Mouse (Mus musculus): Measurements from ENCODE around the gene Klk1b4. TPM values are rescaled to one million over a fixed set of nuclear protein-coding genes. Genes with fewer than 3 reads are reported as not detected.

The Klk1b4 gene
- polyA plus RNA-seq, 1 experiment from 2014 or later = not detected

DNA sequence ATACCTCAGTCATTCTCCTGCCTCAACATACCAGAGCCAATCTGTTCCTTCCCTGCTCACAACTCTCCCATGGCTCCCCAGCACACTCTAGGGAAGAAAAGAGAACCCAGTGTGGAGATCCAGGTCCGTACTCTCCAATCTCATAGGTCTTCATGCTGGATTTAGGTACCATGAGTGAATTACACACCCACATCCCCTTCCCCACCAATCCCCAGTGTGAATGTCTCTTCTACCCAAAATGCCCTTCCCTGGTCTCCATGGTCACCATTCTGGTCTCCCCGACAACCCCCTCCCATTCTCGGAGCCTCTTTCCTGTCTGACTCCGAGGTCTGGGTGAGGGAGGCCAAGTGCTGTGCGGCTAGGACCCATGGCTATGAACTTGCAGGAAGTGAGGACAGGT is 53.9 kb downstream of the Klk1b4 start, which contains the start of gene Gm15517:
Gene Gm15517, plus strand, starts transcription at position 301 of the 400 bp plus-strand sequence.
- Histone ChIP-seq H3K27ac (replicated peaks) (no peak within 1 kb of the TSS), H3K36me3 (replicated peaks) (no peaks in the 10 kb centered on the region), H3K9me3 (no peaks in the 10 kb centered on the region), H3K27me3 (replicated peaks; ENCODE audit: low read depth, poor library complexity, severe bottlenecking) (peaks cover 44% of the 10 kb centered on the region), H3K4me3 (no peak within 1 kb of the TSS), H3K4me1 (peaks cover 7% of the 10 kb centered on the region)
- WGBS = 54% methylated on average over 5 of the region's 5 CpGs
- DNase-seq (ENCODE audit: low spot score) = no peak

Other genes starting within 250 kb of the Klk1b4 start
- gene Klk1b1, start 240.7 kb upstream of the Klk1b4 start, polyA plus RNA-seq (2016; fragmentation: Nextera tagmentation; extraction: Ambion mirVana) = not detected in 2 replicates
- not detected in 2 replicates for gene Klk1b9, start 231.4 kb upstream of the Klk1b4 start, polyA plus RNA-seq (2016; fragmentation: Nextera tagmentation; extraction: Ambion mirVana)
- gene Klk1b11, start 211.6 kb upstream of the Klk1b4 start, polyA plus RNA-seq (2016; fragmentation: Nextera tagmentation; extraction: Ambion mirVana) = not detected in 2 replicates
- not detected in 2 replicates for gene Klk1b26, start 195.3 kb upstream of the Klk1b4 start, polyA plus RNA-seq (2016; fragmentation: Nextera tagmentation; extraction: Ambion mirVana)
- gene Klk1b27, start 155.1 kb upstream of the Klk1b4 start, polyA plus RNA-seq (2016; fragmentation: Nextera tagmentation; extraction: Ambion mirVana) = not detected in 2 replicates
- gene Klk1b21, start 105.1 kb upstream of the Klk1b4 start, polyA plus RNA-seq (2016; fragmentation: Nextera tagmentation; extraction: Ambion mirVana) = not detected in 2 replicates
- not detected in 2 replicates for gene Klk1b22, start 94.8 kb upstream of the Klk1b4 start, polyA plus RNA-seq (2016; fragmentation: Nextera tagmentation; extraction: Ambion mirVana)
- not detected in 2 replicates for gene Klk1b16, start 70.7 kb upstream of the Klk1b4 start, polyA plus RNA-seq (2016; fragmentation: Nextera tagmentation; extraction: Ambion mirVana)
- not detected in 2 replicates for gene Klk1b24, start 19.2 kb upstream of the Klk1b4 start, polyA plus RNA-seq (2016; fragmentation: Nextera tagmentation; extraction: Ambion mirVana)
- gene Klk1b3, start 9.2 kb upstream of the Klk1b4 start, polyA plus RNA-seq (2016; fragmentation: Nextera tagmentation; extraction: Ambion mirVana) = not detected in 2 replicates
- not detected in 2 replicates for gene Klk1b5, start 8.5 kb downstream of the Klk1b4 start, polyA plus RNA-seq (2016; fragmentation: Nextera tagmentation; extraction: Ambion mirVana)
- not detected in 2 replicates for gene Klk1, start 17.9 kb downstream of the Klk1b4 start, polyA plus RNA-seq (2016; fragmentation: Nextera tagmentation; extraction: Ambion mirVana)
- 0.10 TPM in 1 of 2 replicates, not detected in the other for gene Gm36864, start 28.7 kb downstream of the Klk1b4 start, polyA plus RNA-seq (2016; fragmentation: Nextera tagmentation; extraction: Ambion mirVana)
- 1.1 TPM in 2 replicates for gene 1700028J19Rik, start 39.3 kb downstream of the Klk1b4 start, polyA plus RNA-seq (2016; fragmentation: Nextera tagmentation; extraction: Ambion mirVana)
- 197 and 214 TPM in 2 replicates for gene 2410002F23Rik, start 39.3 kb downstream of the Klk1b4 start, polyA plus RNA-seq (2016; fragmentation: Nextera tagmentation; extraction: Ambion mirVana)
- gene Acp4, start 49.9 kb downstream of the Klk1b4 start, polyA plus RNA-seq (2016; fragmentation: Nextera tagmentation; extraction: Ambion mirVana) = 0.16 TPM in 1 of 2 replicates, not detected in the other
- gene Gm15517, start 54.0 kb downstream of the Klk1b4 start, polyA plus RNA-seq (2016; fragmentation: Nextera tagmentation; extraction: Ambion mirVana) = not detected in 2 replicates
- 1.5 and 1.8 TPM in 2 replicates for gene Clec11a, start 99.5 kb downstream of the Klk1b4 start, polyA plus RNA-seq (2016; fragmentation: Nextera tagmentation; extraction: Ambion mirVana)
- gene Shank1, start 102.8 kb downstream of the Klk1b4 start, polyA plus RNA-seq (2016; fragmentation: Nextera tagmentation; extraction: Ambion mirVana) = 0.80 and 0.97 TPM in 2 replicates
- gene Syt3, start 176.7 kb downstream of the Klk1b4 start, polyA plus RNA-seq (2016; fragmentation: Nextera tagmentation; extraction: Ambion mirVana) = 1.8 and 2.4 TPM in 2 replicates
- gene 1700008O03Rik, start 178.4 kb downstream of the Klk1b4 start, polyA plus RNA-seq (2016; fragmentation: Nextera tagmentation; extraction: Ambion mirVana) = 1.1 and 1.9 TPM in 2 replicates
- 0.68 and 1.1 TPM in 2 replicates for gene Lrrc4b, start 221.6 kb downstream of the Klk1b4 start, polyA plus RNA-seq (2016; fragmentation: Nextera tagmentation; extraction: Ambion mirVana)

All from embryonic facial prominence, embryonic 10.5 days (tissue).